Mouse (Mus musculus) forebrain, embryonic 11.5 days (tissue): ENCODE data around the gene Aipl1. TPM values are rescaled to one million over a fixed set of nuclear protein-coding genes. Genes with fewer than 3 reads are reported as not detected.

Experiments
- ATAC-seq: fragments of 200-750 bp; cut with Nextera tagmentation; replicated peaks from 2 replicates; pipeline ENCODE4 v1.8.0; 2017; ENCODE audit warnings: moderate TSS enrichment; ENCODE audit not compliant: low FRiP score
- DNase-seq: peaks from one replicate; pipeline ENCODE4 v3.0.0-alpha.2; 2017; ENCODE audit warnings: low spot score
- H3K27ac ChIP-seq: fragments of 300-500 bp; sonication (generic); 2 replicates; pipeline ENCODE4 v1.5.1; 2014; ENCODE audit warnings: low read depth, low read length
- H3K27me3 ChIP-seq: fragments of 300-500 bp; sonication (generic); 2 replicates; pipeline ENCODE4 v1.6.1; 2014; ENCODE audit warnings: mild to moderate bottlenecking, low read length, mixed read lengths; ENCODE audit not compliant: control insufficient read depth, insufficient read depth
- H3K36me3 ChIP-seq: fragments of 300-500 bp; sonication (generic); 2 replicates; pipeline ENCODE4 v1.6.1; 2014; ENCODE audit warnings: mild to moderate bottlenecking, low read length, moderate library complexity, mixed read lengths; ENCODE audit not compliant: control insufficient read depth, insufficient read depth
- H3K4me1 ChIP-seq: fragments of 300-500 bp; sonication (generic); replicated peaks from 2 replicates; pipeline ENCODE4 v1.6.1; 2014; ENCODE audit warnings: low read length, mixed read lengths; ENCODE audit not compliant: control insufficient read depth, insufficient read depth
- H3K4me2 ChIP-seq: fragments of 300-500 bp; sonication (generic); 2 replicates; pipeline ENCODE4 v1.6.1; 2014; ENCODE audit warnings: low read depth, mild to moderate bottlenecking, low read length, moderate library complexity, mixed read lengths; ENCODE audit not compliant: severe bottlenecking
- H3K4me3 ChIP-seq: fragments of 300-500 bp; sonication (generic); 2 replicates; pipeline ENCODE4 v1.5.1; 2014; ENCODE audit warnings: low read depth, low read length
- H3K9ac ChIP-seq: fragments of 300-500 bp; sonication (generic); 2 replicates; pipeline ENCODE4 v1.6.1; 2014; ENCODE audit warnings: low read length
- H3K9me3 ChIP-seq: fragments of 300-500 bp; sonication (generic); 2 replicates; pipeline ENCODE4 v1.6.1; 2016; ENCODE audit warnings: low read length, mixed read lengths; ENCODE audit not compliant: control insufficient read depth
- WGBS: fragments of 180-500 bp; shearing (Covaris S2); extraction: QIAGEN DNeasy Blood & Tissue Kit; methylation state at CpG from one replicate; pipeline ENCODE4 v1.1.7; 2014; 5-methylcytosine and 5-hydroxymethylcytosine counted together
- polyA plus RNA-seq: library from polyadenylated mRNA; unstranded; fragments of >200 nt; fragmentation: Nextera tagmentation; extraction: Ambion mirVana; gene quantifications from 2 replicates; pipeline ENCODE4 v1.2.1, GENCODE M21; 2014

Gene Aipl1
- polyA plus RNA-seq, 1 experiment from 2014 or later, result 0.20 TPM

DNA sequence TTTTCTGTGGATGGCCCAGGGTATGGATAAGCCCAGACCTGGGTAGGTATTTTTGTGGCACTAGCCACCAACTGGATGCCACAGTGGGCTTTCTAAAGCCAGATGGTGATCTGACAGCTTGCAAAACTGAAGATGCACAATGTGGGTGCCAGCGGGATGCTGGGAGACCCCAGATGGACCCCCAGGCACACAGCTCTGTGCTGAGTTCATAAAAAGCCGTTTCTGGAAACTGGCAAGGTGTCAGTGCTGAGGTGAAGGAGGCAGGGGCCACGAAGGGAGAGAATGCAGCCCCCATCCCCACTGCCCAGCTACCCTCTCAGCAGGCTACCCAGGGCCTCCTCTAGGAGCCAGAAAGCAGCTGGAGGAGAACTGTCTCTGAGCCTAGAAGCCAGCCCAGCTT lies 19.9 kb upstream of the Aipl1 start:
- H3K27me3 ChIP-seq, result no peaks in the 10 kb centered on the region
- H3K9ac ChIP-seq, result no peak overlapping the region
- no peaks in the 10 kb centered on the region for H3K9me3 ChIP-seq
- ATAC-seq, result no peak
- H3K36me3 ChIP-seq, result no peaks in the 10 kb centered on the region
- no peaks in the 10 kb centered on the region for H3K4me1 ChIP-seq
- H3K4me2 ChIP-seq, result no peak overlapping the region
- no peak for DNase-seq
- no peak overlapping the region for H3K4me3 ChIP-seq
- no peak overlapping the region for H3K27ac ChIP-seq
- WGBS, result 87% methylated on average over 3 of the region's 3 CpGs

DNA sequence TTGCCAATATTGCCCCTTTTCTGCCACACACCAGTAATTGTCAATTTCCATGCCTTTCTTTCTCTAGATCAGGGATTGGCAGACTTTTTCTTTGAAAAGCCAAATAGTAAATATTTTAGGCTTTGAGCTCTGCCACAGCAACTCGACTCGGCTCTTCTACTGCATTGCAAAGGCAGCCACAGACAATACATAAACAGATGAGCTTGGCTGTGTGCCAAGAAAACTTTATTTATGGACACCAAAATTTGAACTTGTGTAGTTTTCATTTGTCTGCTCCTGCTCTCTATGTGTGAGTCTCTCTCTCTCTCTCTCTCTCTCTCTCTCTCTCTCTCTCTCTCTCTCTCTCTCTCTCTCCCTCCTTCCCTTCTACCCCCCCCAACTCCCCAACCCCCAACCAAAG lies 17.9 kb upstream of the Aipl1 start:
- Histone ChIP-seq H3K36me3 (no peaks in the 10 kb centered on the region), H3K4me1 (peaks cover 8% of the 10 kb centered on the region; the same call in 1 of the 2 replicates), H3K9me3 (no peaks in the 10 kb centered on the region), H3K9ac (no peak overlapping the region), H3K4me3 (no peak overlapping the region), H3K4me2 (no peak overlapping the region), H3K27me3 (peaks cover 14% of the 10 kb centered on the region), H3K27ac (no peak overlapping the region)
- ATAC-seq (no peak), DNase-seq (no peak)
- 72% methylated on average over 2 of the region's 2 CpGs for WGBS

DNA sequence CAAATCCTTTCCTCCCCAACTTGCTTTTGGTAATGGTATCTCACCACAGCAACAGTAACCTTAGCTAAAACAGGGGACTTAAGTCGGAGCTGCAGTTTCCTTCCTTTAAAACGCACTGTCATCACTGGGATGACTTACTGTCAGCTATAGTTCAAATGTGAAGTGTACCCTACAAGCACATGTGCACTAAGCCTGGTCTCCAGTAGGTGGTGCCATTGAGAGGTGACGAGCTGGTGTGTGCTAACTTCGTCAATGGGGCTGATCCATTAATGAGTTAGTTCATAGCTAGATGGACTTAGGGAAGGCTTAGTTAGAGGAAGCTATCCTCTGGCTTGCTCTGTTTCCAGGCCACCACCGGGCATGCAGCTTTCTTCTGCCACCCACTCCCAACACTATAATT lies 15.3 kb upstream of the Aipl1 start:
- H3K36me3 ChIP-seq, result no peaks in the 10 kb centered on the region
- no peak overlapping the region for H3K27ac ChIP-seq
- ATAC-seq (0 out of 2 replicates have a peak, but pooled peaks have one; percentile 34), DNase-seq (peak; percentile 79)
- WGBS, result 21% methylated on average over 5 of the region's 5 CpGs
- H3K4me3 ChIP-seq, result no peak overlapping the region
- H3K9ac ChIP-seq, result no peak overlapping the region
- peaks cover 10% of the 10 kb centered on the region; the same call in 1 of the 2 replicates for H3K4me1 ChIP-seq
- H3K27me3 ChIP-seq, result peaks cover 21% of the 10 kb centered on the region
- H3K4me2 ChIP-seq, result no peak overlapping the region
- no peaks in the 10 kb centered on the region for H3K9me3 ChIP-seq

DNA sequence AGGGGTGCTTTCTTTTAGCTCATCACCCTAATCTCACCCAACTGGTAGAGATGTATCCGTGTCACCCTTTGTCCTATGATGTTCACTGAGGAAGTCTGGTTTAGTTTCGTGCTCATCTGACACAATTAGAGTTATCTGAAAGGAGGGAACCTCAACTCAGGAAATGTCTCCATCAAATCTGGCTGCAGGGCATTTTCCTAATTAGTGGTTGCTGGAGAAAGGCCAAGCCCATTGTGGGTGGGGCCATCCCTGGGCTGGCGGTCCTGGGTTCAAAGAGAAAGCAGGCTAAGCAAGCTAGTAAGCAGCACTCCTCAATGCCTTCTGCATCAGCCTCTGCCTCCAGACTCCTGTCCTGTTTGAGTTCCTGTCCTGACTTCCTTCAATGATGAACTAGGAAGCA lies 14.9 kb upstream of the Aipl1 start:
- no peak overlapping the region for H3K4me2 ChIP-seq

DNA sequence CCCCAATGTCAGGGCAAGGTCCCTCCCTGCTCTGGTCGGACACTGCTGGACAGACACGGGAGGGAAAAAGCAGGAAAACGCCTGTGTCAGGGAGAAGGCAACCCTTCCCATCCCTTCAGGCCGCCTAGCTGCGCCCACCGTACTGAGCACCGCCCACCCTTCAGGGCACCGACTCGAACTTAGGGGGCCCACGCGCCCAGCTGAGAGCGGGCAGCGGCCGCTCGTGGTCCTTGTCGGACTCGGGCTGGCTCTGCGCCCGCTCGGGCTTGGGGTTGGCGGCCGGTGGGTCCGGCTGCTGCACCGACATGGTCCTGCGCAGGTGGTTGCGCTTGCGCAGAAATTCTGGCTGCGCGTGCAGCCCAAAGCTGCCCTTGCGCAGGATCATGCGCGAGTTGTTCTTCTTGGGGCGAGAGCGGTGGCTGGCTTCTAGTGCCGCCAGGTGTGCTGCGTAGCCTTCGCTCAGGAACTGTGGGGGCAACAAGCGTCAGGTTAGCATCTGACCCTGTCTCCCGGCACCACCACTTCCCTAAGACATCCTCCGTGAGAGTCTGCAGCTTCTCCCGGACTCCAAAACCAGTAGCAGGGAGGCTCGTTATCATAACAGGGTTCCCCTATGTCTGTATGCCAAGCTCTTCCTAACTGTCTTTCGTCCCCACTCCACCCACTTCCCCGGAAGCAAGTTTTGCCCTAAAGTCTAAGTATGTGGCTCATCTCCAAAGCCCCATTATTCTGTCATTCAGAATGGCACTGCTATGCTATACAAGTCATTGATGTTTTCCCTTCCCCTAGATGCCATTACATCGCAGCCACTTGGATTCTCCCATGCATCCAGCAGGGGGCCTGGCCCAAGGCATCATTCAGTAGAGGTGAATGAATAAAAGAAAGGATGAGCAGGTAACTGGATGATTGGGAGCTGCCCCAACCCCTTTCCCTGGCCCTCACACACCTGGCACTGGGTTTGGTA lies 13.9 kb upstream of the Aipl1 start:
- peak overlapping the region; percentile 58 for H3K9ac ChIP-seq
- H3K27ac ChIP-seq, result no peak overlapping the region
- H3K27me3 ChIP-seq, result peaks cover 21% of the 10 kb centered on the region
- H3K4me1 ChIP-seq, result peaks cover 10% of the 10 kb centered on the region; the same call in 1 of the 2 replicates
- no peaks in the 10 kb centered on the region; the same call in 1 of the 2 replicates for H3K36me3 ChIP-seq
- peak overlapping the region; percentile 98 for H3K4me2 ChIP-seq
- peak; percentile 71 for DNase-seq
- ATAC-seq, result peak; percentile 69
- WGBS, result 2% methylated on average over 45 of the region's 45 CpGs
- H3K9me3 ChIP-seq, result no peaks in the 10 kb centered on the region
- H3K4me3 ChIP-seq, result peak overlapping the region; percentile 54

More for the DNA sequence above, 14.9 kb upstream of the Aipl1 start:
- Histone ChIP-seq H3K9me3 (no peaks in the 10 kb centered on the region), H3K4me1 (peaks cover 10% of the 10 kb centered on the region; the same call in 1 of the 2 replicates), H3K36me3 (no peaks in the 10 kb centered on the region), H3K27ac (no peak overlapping the region), H3K27me3 (peaks cover 21% of the 10 kb centered on the region), H3K4me3 (no peak overlapping the region), H3K9ac (no peak overlapping the region)
- no peak for DNase-seq
- no peak for ATAC-seq
- WGBS, result 54% methylated on average over 3 of the region's 3 CpGs

DNA sequence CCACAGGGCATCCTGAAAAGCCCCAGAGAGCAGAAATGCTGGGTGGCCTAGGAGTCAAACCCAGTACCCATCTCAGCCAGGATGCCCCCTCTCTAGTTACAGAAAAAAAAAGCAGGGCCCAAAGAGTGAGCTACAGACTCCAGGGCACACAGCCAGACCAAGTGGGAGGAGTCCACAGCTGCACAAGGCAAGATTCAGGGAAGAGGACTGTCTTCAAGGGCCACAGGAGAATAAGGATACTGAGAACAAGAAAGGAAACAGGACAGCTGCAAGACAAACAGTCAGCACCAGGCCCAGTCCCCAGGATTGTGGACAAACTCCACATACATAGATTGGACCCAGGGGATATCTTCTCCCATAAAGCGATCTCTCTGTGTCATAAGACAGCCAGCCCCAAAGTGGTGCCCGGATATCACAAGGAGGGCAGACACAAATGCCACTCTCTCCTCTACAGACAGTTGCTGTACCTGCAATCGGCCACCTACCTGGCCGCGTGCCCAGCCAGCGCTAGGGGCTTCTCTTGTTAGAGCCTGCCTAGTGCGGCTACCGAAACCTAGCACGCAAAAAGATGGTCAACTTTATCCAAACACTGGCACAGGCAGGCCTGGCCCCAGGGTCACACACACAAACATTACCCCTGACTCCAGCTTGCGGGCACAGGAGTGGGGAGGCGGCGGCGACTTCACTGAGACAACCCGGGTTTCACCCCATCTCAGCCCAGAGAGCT lies 13.0 kb upstream of the Aipl1 start:
- peaks cover 21% of the 10 kb centered on the region for H3K27me3 ChIP-seq
- H3K4me2 ChIP-seq, result peak overlapping the region; percentile 98
- H3K4me3 ChIP-seq, result peak overlapping the region; percentile 54
- no peak overlapping the region for H3K27ac ChIP-seq
- H3K9me3 ChIP-seq, result no peaks in the 10 kb centered on the region
- peak overlapping the region; percentile 58 for H3K9ac ChIP-seq
- H3K36me3 ChIP-seq, result no peaks in the 10 kb centered on the region; the same call in 1 of the 2 replicates
- no peak for DNase-seq
- ATAC-seq, result no peak
- WGBS, result 24% methylated on average over 14 of the region's 14 CpGs
- peaks cover 10% of the 10 kb centered on the region; the same call in 1 of the 2 replicates for H3K4me1 ChIP-seq

DNA sequence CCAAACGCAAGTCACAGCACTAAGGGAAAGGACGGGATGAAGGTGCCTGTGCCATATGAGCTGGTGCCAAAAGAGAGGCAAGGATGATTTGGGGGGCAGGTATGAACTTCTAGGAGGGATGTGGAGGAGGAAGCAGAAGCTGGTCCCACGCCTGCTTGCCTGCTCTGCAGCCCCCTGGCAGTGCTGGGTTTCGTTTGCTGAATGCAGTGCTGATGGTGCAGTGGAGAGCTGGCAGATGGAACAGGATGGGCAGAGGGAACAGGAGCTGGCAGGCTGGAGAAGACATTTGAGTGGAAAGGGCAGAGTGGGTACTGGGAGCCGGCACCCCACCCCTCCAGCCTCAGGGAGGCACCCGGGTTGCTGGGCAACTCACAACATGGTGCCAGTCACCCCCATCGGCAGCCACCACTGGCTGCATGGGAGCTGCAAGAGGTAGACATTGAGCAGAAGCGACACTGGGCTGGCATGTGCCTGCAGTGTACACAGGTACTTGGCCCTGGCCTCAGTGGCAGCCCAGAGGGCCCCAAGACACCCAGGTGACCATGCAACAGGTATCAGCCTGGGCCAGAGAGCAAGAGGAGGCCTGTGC lies 12.0 kb upstream of the Aipl1 start:
- WGBS, result 75% methylated on average over 8 of the region's 8 CpGs
- H3K36me3 ChIP-seq, result peaks cover 2% of the 10 kb centered on the region; the same call in 1 of the 2 replicates

DNA sequence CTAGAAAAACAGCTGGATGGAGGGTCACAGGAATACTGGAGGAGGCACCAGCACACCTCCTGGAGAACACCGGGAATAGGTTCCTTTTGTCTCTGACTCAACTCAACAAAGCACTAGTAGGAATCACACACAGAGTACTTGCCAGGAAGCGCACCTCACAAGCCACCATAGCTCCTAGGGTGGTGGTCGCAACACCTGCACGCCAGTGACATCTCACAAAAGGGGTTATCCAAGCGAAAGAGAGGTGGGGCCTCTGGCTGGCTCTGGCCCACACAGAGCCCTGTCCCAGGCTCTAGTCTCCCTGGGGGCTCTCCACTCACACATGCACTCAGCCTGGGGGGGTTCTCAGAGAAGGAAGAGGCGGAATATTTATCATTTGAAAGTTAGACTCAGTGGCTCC lies 11.4 kb upstream of the Aipl1 start:
- Histone ChIP-seq H3K9ac (no peak overlapping the region), H3K4me2 (no peak overlapping the region), H3K4me3 (no peak overlapping the region), H3K9me3 (no peaks in the 10 kb centered on the region), H3K27ac (no peak overlapping the region), H3K4me1 (peaks cover 12% of the 10 kb centered on the region), H3K27me3 (peaks cover 21% of the 10 kb centered on the region), H3K36me3 (peaks cover 2% of the 10 kb centered on the region; the same call in 1 of the 2 replicates)
- DNase-seq (no peak), ATAC-seq (no peak)
- 58% methylated on average over 6 of the region's 6 CpGs for WGBS

More for the DNA sequence above, 12.0 kb upstream of the Aipl1 start:
- H3K27me3 ChIP-seq, result peaks cover 21% of the 10 kb centered on the region
- H3K4me3 ChIP-seq, result no peak overlapping the region
- H3K27ac ChIP-seq, result no peak overlapping the region; the same call in 1 of the 2 replicates
- ATAC-seq, result no peak
- no peaks in the 10 kb centered on the region for H3K9me3 ChIP-seq
- DNase-seq, result peak; percentile 63
- H3K4me1 ChIP-seq, result peaks cover 10% of the 10 kb centered on the region; the same call in 1 of the 2 replicates
- no peak overlapping the region for H3K4me2 ChIP-seq
- no peak overlapping the region for H3K9ac ChIP-seq
